Mouse (Mus musculus) cortical plate, adult 2 months (tissue): Measurements from ENCODE around the gene Ccser1. TPM values are rescaled to one million over a fixed set of nuclear protein-coding genes. Genes with fewer than 3 reads are reported as not detected.

Experiments used
- H3K27ac ChIP-seq: fragments of 200-500 bp; 2 replicates; pipeline ENCODE4 v1.5.1; 2012; ENCODE audit warnings: low read length, control low read depth, inconsistent platforms; ENCODE audit not compliant: insufficient read depth
- H3K4me1 ChIP-seq: fragments of 200-500 bp; 2 replicates; pipeline ENCODE4 v1.6.1; 2011; ENCODE audit warnings: low read length; ENCODE audit not compliant: control insufficient read depth, insufficient read depth
- H3K4me3 ChIP-seq: fragments of 200-500 bp; 2 replicates; pipeline ENCODE4 v1.5.1; 2011; ENCODE audit warnings: mild to moderate bottlenecking, low read length, control low read depth; ENCODE audit not compliant: insufficient read depth
- CTCF ChIP-seq: fragments of 200-500 bp; IDR thresholded peaks from 2 replicates; pipeline ENCODE4 v1.5.1; 2011; ENCODE audit warnings: mild to moderate bottlenecking, control low read depth, low read length; ENCODE audit not compliant: insufficient read depth; ENCODE audit errors: extremely low read depth
- POLR2A ChIP-seq: fragments of 200-500 bp; IDR thresholded peaks from 2 replicates; pipeline ENCODE4 v1.6.1; 2011; ENCODE audit warnings: mild to moderate bottlenecking, low read length, control low read depth; ENCODE audit not compliant: insufficient read depth; ENCODE audit errors: extremely low read depth
- polyA plus RNA-seq: library from polyadenylated mRNA; depleted of rRNA; stranded (reverse); fragments of >200 nt; gene quantifications from 2 replicates; pipeline ENCODE4 v1.2.3, GENCODE M21; 2012

Gene Ccser1
- polyA plus RNA-seq, 1 experiment, result 11.7 TPM

GRCm38 (mm10) chr6:61273430-61273829 lies 93.3 kb downstream of the Ccser1 start:
- Histone ChIP-seq H3K4me1 (no peaks in the 10 kb centered on the region), H3K4me3 (no peak overlapping the region), H3K27ac (no peak overlapping the region)
- TF ChIP-seq POLR2A (no peak), CTCF (no peak)

GRCm38 (mm10) chr6:61279506-61279905 lies 99.4 kb downstream of the Ccser1 start:
- no peaks in the 10 kb centered on the region for H3K4me1 ChIP-seq
- no peak overlapping the region for H3K27ac ChIP-seq
- no peak overlapping the region for H3K4me3 ChIP-seq
- TF ChIP-seq POLR2A (no peak), CTCF (no peak)

GRCm38 (mm10) chr6:61292927-61293326 lies 112.8 kb downstream of the Ccser1 start:
- no peaks in the 10 kb centered on the region for H3K4me1 ChIP-seq
- TF ChIP-seq POLR2A, result no peak
- TF ChIP-seq CTCF, result no peak
- H3K4me3 ChIP-seq, result no peak overlapping the region
- H3K27ac ChIP-seq, result no peak overlapping the region

- H3K27ac ChIP-seq, result no peak overlapping the region
- H3K4me3 ChIP-seq, result no peak overlapping the region
- TF ChIP-seq POLR2A (no peak), CTCF (no peak)
Measured at GRCm38 (mm10) chr6:61295535-61295934, 115.4 kb downstream of the Ccser1 start.

GRCm38 (mm10) chr6:61296188-61297037 lies 116.3 kb downstream of the Ccser1 start:
- Histone ChIP-seq H3K4me1 (no peaks in the 10 kb centered on the region), H3K27ac (no peak overlapping the region), H3K4me3 (no peak overlapping the region)
- TF ChIP-seq POLR2A, result no peak
- TF ChIP-seq CTCF, result no peak

More at GRCm38 (mm10) chr6:61295535-61295934, 115.4 kb downstream of the Ccser1 start:
- no peaks in the 10 kb centered on the region for H3K4me1 ChIP-seq

GRCm38 (mm10) chr6:61300441-61300840 lies 120.3 kb downstream of the Ccser1 start:
- TF ChIP-seq POLR2A (no peak), CTCF (no peak)

GRCm38 (mm10) chr6:61300975-61301374 lies 120.9 kb downstream of the Ccser1 start:
- H3K4me3 ChIP-seq, result no peak overlapping the region
- no peaks in the 10 kb centered on the region for H3K4me1 ChIP-seq
- no peak overlapping the region for H3K27ac ChIP-seq
- no peak for TF ChIP-seq CTCF
- TF ChIP-seq POLR2A, result no peak

More at GRCm38 (mm10) chr6:61300441-61300840, 120.3 kb downstream of the Ccser1 start:
- Histone ChIP-seq H3K27ac (no peak overlapping the region), H3K4me3 (no peak overlapping the region), H3K4me1 (no peaks in the 10 kb centered on the region)

- Histone ChIP-seq H3K4me3 (no peak overlapping the region), H3K4me1 (no peaks in the 10 kb centered on the region), H3K27ac (no peak overlapping the region)
- TF ChIP-seq POLR2A (no peak), CTCF (no peak)
Measured at GRCm38 (mm10) chr6:61301631-61302030, 121.5 kb downstream of the Ccser1 start.

GRCm38 (mm10) chr6:61311324-61312091 lies 131.4 kb downstream of the Ccser1 start:
- TF ChIP-seq CTCF (no peak), POLR2A (no peak)
- no peak overlapping the region for H3K4me3 ChIP-seq
- H3K27ac ChIP-seq, result no peak overlapping the region
- no peaks in the 10 kb centered on the region for H3K4me1 ChIP-seq
